Mouse (Mus musculus) heart, postnatal 14 days (tissue): Measurements from ENCODE around the gene Mlycd. TPM values are rescaled to one million over a fixed set of nuclear protein-coding genes. Genes with fewer than 3 reads are reported as not detected.

Source experiments
- DNase-seq, 2 experiments: peaks; one replicate each; pipeline ENCODE4 v3.0.0; 2021 to 2022
- intact Hi-C: fragments of 180-260 bp; cut with DNase I; formaldehyde crosslinking; loops from one replicate; pipeline ENCODE4 v1.15.1; 2025
- total RNA-seq, 2 experiments: library from RNA; stranded (reverse); gene quantifications; 2 replicates each; pipeline ENCODE4 v1.2.3; 2021

Gene Mlycd
- total RNA-seq, 2 experiments from 2014 or later: 102 to 110 TPM

DNA sequence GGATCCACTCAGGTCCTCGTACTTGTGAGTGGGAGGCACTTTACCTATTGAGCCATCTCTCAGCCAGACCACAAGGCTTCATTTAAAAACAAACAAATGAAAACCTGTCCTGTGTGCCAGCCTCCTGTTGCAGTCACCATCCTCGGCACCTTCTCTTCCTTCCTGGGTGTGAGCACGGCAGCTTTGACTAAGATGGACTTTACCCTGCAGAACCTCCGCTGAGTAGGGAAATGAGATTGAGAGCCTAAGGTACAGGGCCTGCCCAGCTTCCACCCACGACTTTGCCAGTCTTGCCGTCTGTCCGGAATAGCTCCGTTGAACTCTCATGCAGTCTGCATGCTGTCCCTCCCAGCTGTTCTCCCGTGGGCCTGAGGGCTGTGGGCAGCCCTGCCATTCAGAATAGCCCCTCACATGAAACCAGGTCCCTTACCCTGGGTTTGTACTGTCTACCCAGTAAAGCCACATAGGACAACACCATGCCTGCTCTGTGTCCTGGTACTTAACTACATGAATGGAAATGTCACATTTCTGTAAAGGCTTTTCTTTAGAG is 5.5 kb downstream of the Mlycd start:
- intact Hi-C loops: no loop called here
- no peak for DNase-seq

DNA sequence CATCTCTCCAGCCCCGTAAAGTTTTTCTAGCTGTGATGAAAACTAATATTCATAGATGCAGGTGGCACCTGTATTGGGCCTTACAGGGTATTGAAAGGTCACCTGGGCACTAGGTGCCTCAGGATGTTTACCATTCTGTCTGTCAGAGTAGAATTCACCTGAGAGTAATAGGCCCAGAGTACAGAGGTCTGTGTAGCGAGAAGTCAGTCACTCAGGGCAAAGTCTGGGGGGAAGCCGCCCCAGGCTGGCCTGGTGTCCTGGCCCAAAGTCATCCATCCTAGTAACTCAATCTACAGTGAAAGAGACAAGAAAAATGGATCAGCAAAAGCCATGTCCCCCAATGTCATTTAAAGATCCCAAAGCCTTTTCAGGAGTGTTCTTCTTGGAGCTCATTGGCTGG is 6.2 kb downstream of the Mlycd start:
- DNase-seq: no peak
- intact Hi-C loops: no loop called here

DNA sequence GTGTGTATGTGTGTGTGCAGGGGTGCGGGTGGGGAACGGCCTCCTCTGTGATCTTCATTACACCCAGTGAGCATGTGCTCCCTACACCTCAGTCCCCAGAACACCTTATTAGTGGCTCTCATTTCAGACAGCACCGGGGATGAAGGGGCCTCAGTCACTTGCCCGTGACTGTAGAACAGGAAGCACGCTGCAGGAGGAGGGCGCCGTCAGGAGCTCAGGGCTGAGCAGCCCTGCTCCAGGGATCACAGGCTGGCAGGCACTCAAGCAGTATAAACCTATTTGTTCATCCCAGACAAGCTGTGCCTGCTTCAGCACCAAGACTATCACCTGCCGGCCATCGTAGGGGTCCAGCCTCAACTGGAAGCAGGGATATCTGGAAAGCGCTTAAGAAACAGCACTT is 9.2 kb downstream of the Mlycd start:
- no peak for DNase-seq
- intact Hi-C loops: no loop called here

DNA sequence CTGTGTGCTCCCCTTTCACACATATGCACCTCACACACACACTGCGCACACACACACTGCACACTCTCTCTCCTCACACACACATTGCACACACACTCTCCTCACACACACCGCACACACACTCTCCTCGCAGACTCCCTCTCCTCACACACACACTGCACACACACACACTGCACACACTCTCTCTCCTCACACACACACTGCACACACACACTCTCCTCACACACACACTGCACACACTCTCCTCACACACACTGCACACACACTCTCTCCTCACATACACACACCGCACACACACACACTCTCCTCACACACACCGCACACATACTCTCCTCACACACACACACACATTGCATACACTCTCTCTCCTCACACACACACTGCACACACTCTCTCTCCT is 10.0 kb downstream of the Mlycd start:
- no peak for DNase-seq
- intact Hi-C loops: no loop called here

DNA sequence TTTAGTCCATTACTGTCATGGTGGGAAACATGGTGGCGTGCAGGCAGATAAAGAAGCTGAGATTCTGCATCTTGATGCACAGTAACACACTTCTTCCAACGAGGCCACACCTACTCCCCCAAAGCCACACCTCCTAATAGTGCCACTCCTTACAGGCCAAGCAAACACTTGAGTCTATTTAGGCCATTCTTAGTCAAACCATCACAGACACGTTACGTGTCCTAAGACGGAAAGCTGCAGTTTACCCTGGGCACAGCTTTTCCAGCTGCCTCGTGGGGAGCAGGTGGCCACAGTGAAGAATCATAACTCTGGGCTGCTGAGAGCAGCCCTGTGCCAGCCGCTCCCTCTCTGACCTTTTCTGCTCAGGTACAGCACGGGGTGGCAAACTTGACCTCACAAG is 13.6 kb downstream of the Mlycd start:
- intact Hi-C loops: no loop called here

DNA sequence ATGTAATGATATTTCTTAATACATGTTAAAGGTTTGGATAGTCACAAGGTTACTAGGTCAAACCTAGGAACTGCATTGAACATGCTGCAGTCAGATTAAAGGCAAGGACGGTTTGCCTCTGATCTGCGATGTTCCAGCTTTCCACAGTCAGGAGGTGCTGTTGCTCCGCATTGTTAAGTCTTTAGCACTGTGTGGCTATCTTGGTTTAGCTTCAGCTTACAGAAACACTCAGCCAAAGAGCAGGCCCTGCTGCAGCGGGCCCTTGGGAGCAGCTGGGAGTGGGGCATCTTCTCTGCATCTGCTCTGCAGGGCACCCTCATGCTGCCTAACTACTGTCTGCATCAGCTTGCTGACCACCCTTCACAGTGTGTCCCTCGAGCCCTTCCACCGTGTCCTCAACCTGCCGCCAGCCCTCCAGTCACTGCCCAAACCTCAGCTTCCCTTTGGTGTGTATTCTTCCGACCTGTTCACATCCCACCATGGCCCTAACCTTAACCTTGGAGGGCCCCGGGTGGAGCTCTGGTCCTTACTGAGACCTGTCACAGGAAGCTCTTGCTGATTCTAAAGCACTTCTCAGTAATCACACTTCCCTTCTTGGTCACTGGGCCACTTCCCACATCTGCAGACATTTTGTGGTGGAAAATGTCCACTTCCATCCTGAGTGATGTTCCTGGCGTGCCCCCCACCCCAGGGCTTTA is 17.5 kb downstream of the Mlycd start:
- intact Hi-C loops: loop anchor here (1.0 to 10.0 kb wide), 4 partner anchors 28 to 263 kb away; no protein-coding TSS in a partner anchor
- DNase-seq: no peak

More for the DNA sequence above, 13.6 kb downstream of the Mlycd start:
- DNase-seq: no peak

DNA sequence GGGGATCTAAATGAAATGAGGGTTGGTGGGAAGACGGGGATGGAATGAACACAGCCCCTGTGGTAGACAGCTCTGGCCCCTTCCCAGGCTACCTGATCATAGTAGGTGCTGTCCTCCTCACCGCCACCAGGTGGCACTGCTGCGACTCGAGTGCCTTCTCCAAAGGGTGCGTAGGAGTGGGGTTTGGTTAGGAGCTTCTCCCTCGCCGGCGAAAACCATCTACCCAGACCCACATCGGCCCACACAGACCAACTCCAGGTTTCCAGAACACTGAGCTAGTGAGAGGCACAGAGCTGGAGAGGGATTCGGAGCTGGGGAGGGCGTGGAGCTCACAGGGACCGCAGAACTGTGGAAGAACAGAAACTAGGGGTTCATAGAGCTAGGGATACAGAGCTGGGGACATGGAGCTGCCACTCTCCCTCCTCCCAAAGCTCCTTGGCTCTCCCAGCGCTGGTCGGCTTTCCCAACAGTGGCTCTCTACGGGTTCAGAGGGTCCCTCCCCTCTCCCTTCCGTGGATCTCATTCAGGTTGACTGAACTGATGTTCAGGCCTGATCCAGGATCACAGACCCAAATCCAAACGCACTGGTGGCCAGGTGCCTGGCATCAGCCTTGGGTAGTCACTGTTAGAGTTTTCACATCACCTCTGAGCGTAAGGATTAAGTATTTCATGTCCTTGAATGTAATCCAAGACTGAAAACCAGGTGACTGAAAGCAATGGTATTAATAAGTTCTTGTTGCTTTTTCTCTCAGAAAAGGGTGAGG is 18.2 kb downstream of the Mlycd start:
- intact Hi-C loops: loop anchor here (1.0 to 10.0 kb wide), 4 partner anchors 27 to 262 kb away; no protein-coding TSS in a partner anchor
- DNase-seq: peak; percentile 77 to 87

DNA sequence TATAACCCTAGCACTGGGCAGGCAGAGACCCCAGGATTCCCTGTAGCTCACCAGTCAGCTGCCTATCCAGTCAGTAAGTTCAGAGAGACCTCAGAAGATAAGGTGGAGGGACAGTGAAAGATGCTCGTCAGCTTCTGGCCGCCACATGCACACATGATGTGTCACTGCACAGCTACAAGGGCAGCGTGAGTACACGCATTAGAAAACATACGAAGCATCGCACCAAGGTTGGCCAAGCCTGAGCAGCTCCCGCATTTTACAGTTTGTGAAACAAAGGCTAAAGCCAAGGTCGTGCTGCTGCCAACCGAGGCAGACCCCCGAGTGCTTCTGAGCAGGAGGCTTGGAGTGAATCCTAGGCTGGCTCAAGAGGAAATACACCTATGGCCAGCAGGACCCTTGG is 18.9 kb downstream of the Mlycd start:
- DNase-seq: no peak
- intact Hi-C loops: loop anchor here (5.0 to 10.0 kb wide), 2 partner anchors 189 to 261 kb away; no protein-coding TSS in a partner anchor

DNA sequence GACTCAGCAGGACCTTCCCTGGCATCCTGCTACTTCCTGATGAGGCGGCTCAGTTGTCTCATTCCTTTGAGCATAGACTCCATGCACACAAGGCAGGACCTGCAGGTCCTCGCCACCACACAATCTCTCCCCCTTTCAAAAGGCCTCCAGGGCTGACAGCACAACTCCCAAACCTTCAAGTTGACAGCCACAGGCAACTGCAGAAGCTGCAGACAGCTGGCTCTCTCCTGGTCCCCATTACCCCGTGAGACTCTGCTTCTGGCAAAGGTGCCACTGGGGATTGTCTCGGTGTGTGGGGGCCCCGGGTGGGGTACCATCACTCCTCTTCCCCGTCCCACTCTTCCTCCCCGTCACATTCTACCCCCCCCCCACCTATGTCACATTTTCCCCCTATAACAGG is 25.6 kb downstream of the Mlycd start:
- intact Hi-C loops: no loop called here
- DNase-seq: no peak

DNA sequence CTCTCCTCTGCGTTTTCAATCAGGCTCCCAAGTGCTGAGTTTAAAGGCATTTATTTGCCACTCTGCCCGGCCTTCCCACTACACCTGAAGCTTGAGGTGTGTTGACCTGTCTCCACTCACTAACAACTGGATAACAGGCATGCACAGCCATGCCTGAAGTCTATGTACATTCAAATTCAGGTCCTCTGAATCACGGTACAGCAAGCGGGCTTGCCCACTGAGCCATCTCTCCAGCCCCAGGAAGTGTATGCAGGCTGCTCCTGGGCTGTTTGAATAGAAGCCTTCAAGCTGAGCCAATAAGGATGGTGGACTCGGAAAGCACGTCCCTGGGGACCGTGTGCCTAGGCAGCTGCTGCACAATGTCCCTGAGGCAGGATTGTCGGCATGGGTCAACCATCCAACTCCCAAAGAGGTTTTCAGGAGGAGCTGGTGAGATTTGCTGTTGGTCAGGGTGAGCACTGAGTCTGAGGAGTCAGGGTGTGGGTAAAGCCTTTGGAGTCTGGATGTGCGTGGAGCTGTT is 27.0 kb downstream of the Mlycd start:
- DNase-seq: no peak
- intact Hi-C loops: no loop called here

DNA sequence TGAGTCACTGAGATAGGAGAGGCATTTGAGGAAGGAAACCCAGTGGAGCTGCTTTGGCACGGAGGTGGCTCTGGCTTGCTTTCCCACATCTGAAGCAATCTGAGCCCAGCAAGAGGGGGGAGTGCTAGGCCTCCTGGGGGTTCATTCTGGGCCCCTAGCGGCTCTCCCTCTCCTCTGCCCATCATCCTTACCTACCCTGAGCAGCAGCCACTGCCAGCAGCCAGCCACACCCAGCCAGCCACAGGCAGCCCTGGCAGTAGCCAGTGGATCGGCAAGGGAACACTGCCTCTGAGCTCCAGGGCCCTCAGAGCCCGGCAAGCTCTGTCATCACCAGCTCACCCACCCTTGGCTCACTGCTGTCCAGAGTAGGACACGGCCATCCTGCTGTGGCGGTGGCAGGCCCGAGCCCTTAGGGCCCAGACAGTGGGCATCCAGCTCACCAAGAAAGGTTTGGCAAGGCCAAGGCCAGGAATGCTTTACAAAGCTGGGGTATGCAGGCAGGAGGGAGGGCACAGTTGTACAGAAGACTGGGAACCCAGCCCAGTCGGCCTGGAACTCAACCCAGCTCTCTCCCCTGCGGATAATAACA is 27.5 kb downstream of the Mlycd start:
- intact Hi-C loops: no loop called here
- peak; percentile 40 to 62 for DNase-seq

DNA sequence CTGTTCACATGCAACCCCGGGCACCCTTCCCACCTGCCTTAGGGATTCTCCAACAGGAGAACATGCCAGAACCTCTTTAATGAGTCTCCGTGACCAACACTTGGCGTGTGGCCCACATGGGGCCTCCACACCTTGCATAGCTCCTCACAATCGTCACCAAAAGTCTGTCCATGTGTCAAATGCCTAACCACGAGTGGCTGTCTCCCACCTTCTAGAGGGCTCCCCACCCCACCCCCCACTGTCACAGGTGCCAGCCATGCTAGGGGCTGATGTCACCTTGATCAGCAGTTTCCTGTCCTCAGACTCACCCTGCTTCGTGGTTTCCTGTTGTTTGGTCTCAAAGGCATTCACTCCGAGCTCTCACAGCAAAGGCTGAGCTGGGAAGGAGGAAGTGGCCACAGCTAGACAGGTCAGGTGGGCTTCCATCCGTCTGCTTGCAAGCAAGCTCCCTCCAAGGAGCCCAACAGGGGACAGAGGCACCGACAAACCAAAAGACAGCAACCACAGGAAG is 29.0 kb downstream of the Mlycd start:
- DNase-seq: peak; percentile 61 to 69
- intact Hi-C loops: no loop called here

DNA sequence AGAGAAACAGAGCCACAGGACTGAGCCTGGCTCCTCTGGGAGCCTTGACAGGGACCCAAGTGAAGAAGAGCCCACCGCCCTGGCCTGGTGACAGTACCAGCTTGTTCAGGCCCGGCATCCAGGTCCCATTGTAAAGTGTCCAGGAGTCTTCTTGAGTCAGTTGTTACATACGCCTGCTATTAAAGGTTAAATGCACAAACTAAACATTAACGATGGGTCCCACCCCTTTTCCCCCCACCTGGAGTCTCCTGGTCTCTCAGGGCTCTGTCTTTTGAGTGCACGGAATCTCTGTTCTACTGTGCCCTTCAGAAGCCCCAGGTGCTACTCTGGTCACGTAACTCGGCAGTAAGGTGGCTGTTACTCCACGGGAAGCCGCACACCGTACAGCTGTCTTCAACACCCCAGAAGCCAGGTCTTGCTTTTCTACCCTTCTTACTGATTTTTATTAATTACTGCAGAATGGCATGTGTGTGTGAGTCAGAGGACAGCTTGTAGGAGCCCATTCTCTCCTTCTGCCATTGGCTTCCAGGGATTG is 29.6 kb downstream of the Mlycd start:
- intact Hi-C loops: no loop called here
- no peak for DNase-seq

DNA sequence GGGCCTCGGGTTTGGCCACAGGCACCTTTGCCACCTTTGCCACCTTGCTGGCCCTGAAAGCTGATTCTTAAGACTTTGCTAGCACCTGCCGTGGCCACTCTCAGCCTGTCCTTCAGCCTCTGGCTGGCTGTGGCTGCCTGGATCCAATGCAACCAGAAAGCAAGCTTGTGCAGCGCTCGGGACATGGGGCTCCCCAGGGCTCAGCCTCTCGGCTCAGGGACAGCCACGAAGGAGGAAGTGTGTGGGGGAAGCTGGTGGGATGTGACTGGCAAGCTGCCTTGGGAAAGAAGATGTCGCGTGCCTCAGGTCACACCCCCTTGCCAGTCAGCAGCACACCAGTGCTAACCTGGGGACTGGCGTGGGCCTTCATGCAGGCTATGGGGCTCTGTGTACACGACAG is 30.1 kb downstream of the Mlycd start:
- intact Hi-C loops: no loop called here

DNA sequence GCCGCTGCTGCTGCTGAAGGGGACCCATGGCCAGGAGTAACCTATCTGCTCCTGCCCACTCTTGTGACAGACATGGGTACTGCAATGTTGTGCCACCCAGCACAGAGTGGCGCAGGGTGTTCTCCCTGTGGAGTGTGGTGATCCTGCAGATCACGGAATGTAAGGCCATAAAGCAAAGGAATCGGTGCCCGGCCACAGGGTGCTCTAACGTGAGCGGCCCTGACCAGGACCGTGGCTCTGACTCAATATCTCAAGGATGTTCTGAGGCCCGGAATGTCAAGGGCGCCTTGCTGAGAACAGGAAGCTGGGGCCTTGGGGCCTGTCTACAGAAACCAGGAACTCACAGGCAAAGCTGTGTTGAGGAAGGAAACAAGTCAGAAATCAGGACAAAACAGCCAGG is 30.9 kb downstream of the Mlycd start:
- intact Hi-C loops: no loop called here
- DNase-seq: peak; percentile 53 to 54

More for the DNA sequence above, 30.1 kb downstream of the Mlycd start:
- peak in 1 of 2 experiments; percentile 42 for DNase-seq

DNA sequence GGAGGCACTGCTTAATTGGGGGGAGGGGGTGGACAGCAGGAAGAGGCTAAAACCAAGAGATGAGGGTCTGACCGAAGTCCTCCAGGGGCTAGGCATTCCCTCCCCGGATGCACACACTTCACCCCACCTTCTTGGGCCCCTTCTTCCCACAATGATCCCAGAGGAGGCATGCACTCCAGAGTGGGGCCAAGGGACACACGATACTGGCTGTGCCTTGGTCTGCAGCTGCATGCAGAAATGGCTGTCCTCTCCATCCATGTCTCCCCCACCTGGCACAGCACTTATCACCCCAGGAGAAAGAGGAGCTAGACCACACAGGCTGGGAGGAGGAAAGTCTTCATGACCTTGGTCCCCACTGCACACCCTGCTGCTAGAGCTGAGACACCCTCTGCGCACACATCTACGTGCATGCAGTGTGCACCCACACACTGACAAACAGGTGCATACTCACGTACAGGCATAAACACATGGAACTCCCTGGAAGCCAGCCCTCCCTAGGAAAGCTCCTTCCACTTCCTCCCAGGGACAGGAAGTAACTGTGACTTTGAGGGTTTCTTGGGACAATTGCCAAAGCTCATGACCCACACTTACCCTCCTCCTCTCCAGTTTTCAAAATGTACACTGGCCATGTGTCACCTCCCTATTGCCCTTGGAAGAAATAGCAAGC is 31.5 kb downstream of the Mlycd start:
- intact Hi-C loops: no loop called here
- peak in 1 of 2 experiments; percentile 50 for DNase-seq

DNA sequence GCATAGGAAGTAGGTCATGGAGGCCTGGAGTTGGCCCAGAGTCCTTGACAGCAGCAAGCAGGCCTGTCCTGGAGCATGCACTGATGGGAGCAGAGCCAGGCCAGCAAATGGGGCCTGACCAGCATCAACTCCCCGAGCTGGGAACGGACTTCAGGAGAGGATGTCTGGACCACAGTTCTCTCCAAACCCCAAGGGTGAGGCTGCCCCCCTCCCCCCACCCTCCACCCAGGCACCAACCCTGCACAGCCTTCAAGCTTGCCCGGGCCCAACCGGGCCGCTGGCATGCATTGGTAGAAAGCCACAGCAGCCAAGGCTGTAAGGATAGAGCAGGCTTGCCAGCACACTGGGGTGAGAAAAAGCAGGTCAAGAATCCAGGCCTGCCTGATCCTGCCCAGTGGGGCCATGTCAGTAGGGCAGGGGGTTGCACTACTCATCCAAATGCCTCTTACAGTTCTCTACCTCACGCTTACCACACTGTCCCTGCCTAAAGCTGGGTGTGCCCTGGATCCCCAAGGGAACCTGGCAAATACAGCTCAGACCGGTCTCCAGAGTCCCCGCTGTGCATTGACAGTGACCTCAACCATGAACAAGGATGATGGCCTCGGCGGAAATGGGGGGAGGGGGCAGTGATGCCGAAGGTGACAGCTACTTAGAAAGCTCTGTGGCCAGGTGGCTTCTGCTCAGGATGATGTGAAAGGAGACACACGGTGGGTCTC is 33.1 kb downstream of the Mlycd start:
- DNase-seq: peak; percentile 61 to 66
- intact Hi-C loops: no loop called here

DNA sequence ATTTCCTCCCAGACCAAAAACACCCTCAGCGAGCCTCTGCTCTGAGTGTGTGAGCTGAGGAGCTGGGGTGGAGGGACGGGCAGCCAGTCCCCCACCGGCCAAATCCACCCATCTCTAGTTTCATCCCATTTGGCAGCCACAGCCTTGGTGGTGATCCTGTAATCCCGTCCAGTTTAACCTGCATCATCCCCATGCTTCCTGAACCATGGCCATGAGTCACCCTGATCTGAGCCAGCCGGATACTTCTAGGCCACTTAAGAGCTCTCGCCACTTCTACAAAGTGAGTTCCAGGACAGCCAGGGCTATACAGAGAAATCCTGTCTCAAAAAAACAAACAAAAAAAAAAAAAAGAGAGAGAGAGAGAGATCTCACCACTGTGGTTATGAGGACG is 33.7 kb downstream of the Mlycd start:
- no peak for DNase-seq
- intact Hi-C loops: no loop called here

DNA sequence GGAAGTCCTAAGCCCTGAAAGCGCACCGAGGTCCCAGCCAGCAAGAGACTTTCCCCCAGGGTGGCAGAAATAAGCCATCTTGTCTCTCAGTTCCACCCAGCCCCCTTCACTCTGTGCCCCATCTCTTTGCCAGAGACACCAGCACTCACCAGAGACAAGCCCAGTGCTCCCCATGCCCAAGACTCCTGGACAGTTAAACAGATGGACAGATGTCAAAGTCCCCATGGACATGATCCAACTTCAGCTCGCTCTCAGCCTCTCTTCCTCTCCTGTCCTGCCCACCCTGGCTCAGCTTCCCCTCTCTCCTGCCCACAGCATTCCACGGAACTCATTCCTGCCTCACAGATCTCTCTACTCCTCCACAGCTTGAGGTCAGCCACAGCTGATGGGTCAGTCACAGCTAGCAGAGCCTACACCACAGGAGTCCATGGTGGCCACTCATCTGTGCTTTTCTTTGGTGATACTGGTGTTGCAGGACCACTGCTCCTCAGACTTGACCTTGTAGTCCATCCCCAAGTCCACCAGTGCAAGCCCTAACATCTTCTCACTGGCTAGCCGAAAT is 34.2 kb downstream of the Mlycd start:
- no peak for DNase-seq
- intact Hi-C loops: no loop called here
